Mouse (Mus musculus) C2C12 (cell line): ENCODE results near the gene B3gnt3. TPM values are rescaled to one million over a fixed set of nuclear protein-coding genes. Genes with fewer than 3 reads are reported as not detected.

Experiments used
- H3K27me3 ChIP-seq: one replicate; pipeline ENCODE4 v1.6.1; 2011; ENCODE audit not compliant: control insufficient read depth, insufficient read depth, insufficient read length
- H3K36me3 ChIP-seq: one replicate; pipeline ENCODE4 v1.6.1; 2011; ENCODE audit not compliant: control insufficient read depth, insufficient read depth
- H3K4me3 ChIP-seq: one replicate; pipeline ENCODE4 v1.5.1; 2011; ENCODE audit warnings: mild to moderate bottlenecking, control low read depth; ENCODE audit not compliant: poor library complexity, insufficient read depth, severe bottlenecking
- H3K79me2 ChIP-seq: one replicate; pipeline ENCODE4 v1.6.1; 2011; ENCODE audit not compliant: control insufficient read depth, insufficient read depth
- H3K79me3 ChIP-seq: one replicate; pipeline ENCODE4 v1.6.1; 2011; ENCODE audit warnings: low read depth, control low read depth
- H3ac ChIP-seq: one replicate; pipeline ENCODE3; 2011; ENCODE audit warnings: low read depth; ENCODE audit not compliant: control insufficient read depth, insufficient read length
- CEBPB ChIP-seq: IDR thresholded peaks from one replicate; pipeline ENCODE4 v1.6.1; 2011; ENCODE audit warnings: low read depth, mild to moderate bottlenecking, control low read depth, moderate library complexity
- CTCF ChIP-seq: IDR thresholded peaks from one replicate; pipeline ENCODE4 v1.5.1; 2011; ENCODE audit not compliant: control insufficient read depth, insufficient read depth, insufficient read length
- FOSL1 ChIP-seq: IDR thresholded peaks from one replicate; pipeline ENCODE4 v1.8.0; 2011; ENCODE audit warnings: mild to moderate bottlenecking, low read length; ENCODE audit not compliant: poor library complexity, insufficient read depth, severe bottlenecking
- MAX ChIP-seq: IDR thresholded peaks from one replicate; pipeline ENCODE4 v1.6.1; 2011; ENCODE audit warnings: mild to moderate bottlenecking, control low read depth
- MYOD1 ChIP-seq: IDR thresholded peaks from one replicate; pipeline ENCODE4 v1.6.1; 2011; ENCODE audit warnings: low read depth; ENCODE audit not compliant: control insufficient read depth, insufficient read length
- MYOG ChIP-seq: IDR thresholded peaks from one replicate; pipeline ENCODE4 v1.6.1; 2011; ENCODE audit not compliant: control insufficient read depth, insufficient read length; ENCODE audit errors: extremely low read depth
- USF1 ChIP-seq: IDR thresholded peaks from one replicate; pipeline ENCODE4 v1.6.1; 2011; ENCODE audit warnings: low read depth, mild to moderate bottlenecking, control low read depth, moderate library complexity
- polyA plus RNA-seq: library from polyadenylated mRNA; unstranded; fragments of >200 nt; fragmentation: generic; extraction: Trizol; gene quantifications from one replicate; pipeline ENCODE4 v1.2.1, GENCODE M21; 2012; ENCODE audit warnings: missing spikeins

B3gnt3 gene
- polyA plus RNA-seq, 1 experiment = 0.02 TPM

GRCm38 (mm10) chr8:71689028-71689427 lies 12.6 kb downstream of the B3gnt3 start, which contains the start of gene Insl3:
Gene Insl3 (plus strand): TSS chr8:71689214.
- TF ChIP-seq USF1 (no peak), FOSL1 (no peak), MYOD1 (no peak), CEBPB (no peak), MYOG (no peak), MAX (no peak), CTCF (no peak)
- H3K4me3 ChIP-seq = no peak within 1 kb of the TSS
- H3K27me3 ChIP-seq = peaks cover 79% of the 10 kb centered on the region

GRCm38 (mm10) chr8:71687616-71688015 lies 14.0 kb downstream of the B3gnt3 start:
- Histone ChIP-seq H3K36me3 (no peaks in the 10 kb centered on the region), H3K27me3 (peaks cover 67% of the 10 kb centered on the region), H3K79me2 (no peaks in the 10 kb centered on the region), H3K79me3 (no peaks in the 10 kb centered on the region), H3K4me3 (no peak overlapping the region), H3ac (no peak overlapping the region)
- no peak for TF ChIP-seq MYOD1
- no peak for TF ChIP-seq MAX
- TF ChIP-seq MYOG = no peak
- TF ChIP-seq CEBPB = no peak
- TF ChIP-seq FOSL1 = no peak
- TF ChIP-seq USF1 = no peak
- no peak for TF ChIP-seq CTCF

More at GRCm38 (mm10) chr8:71689028-71689427, 12.6 kb downstream of the B3gnt3 start, which contains the start of gene Insl3:
- no peaks in the 10 kb centered on the region for H3K36me3 ChIP-seq
- no peak within 1 kb of the TSS for H3ac ChIP-seq
- no peaks in the 10 kb centered on the region for H3K79me2 ChIP-seq
- H3K79me3 ChIP-seq = no peaks in the 10 kb centered on the region

- Histone ChIP-seq H3K79me2 (no peaks in the 10 kb centered on the region), H3ac (no peak overlapping the region), H3K4me3 (no peak overlapping the region), H3K36me3 (no peaks in the 10 kb centered on the region), H3K27me3 (peaks cover 63% of the 10 kb centered on the region), H3K79me3 (no peaks in the 10 kb centered on the region)
- no peak for TF ChIP-seq MYOG
- no peak for TF ChIP-seq MYOD1
- no peak for TF ChIP-seq FOSL1
- TF ChIP-seq CEBPB = no peak
- TF ChIP-seq USF1 = no peak
- no peak for TF ChIP-seq CTCF
- no peak for TF ChIP-seq MAX
These were observed 15.3 kb downstream of the B3gnt3 start for GRCm38 (mm10) chr8:71686143-71686734.

- Histone ChIP-seq H3K36me3 (no peaks in the 10 kb centered on the region), H3ac (no peak overlapping the region), H3K27me3 (peaks cover 59% of the 10 kb centered on the region), H3K79me2 (no peaks in the 10 kb centered on the region), H3K4me3 (no peak overlapping the region), H3K79me3 (no peaks in the 10 kb centered on the region)
- TF ChIP-seq MYOG (no peak), USF1 (no peak), MAX (no peak), FOSL1 (no peak)
These were observed 16.0 kb downstream of the B3gnt3 start for GRCm38 (mm10) chr8:71685573-71685972.

GRCm38 (mm10) chr8:71684701-71685100 lies 16.9 kb downstream of the B3gnt3 start:
- Histone ChIP-seq H3ac (no peak overlapping the region), H3K27me3 (peaks cover 51% of the 10 kb centered on the region), H3K36me3 (no peaks in the 10 kb centered on the region), H3K79me2 (no peaks in the 10 kb centered on the region), H3K4me3 (no peak overlapping the region), H3K79me3 (no peaks in the 10 kb centered on the region)
- no peak for TF ChIP-seq MYOD1
- TF ChIP-seq MAX = no peak
- no peak for TF ChIP-seq CEBPB
- TF ChIP-seq FOSL1 = no peak
- TF ChIP-seq CTCF = no peak
- no peak for TF ChIP-seq USF1
- no peak for TF ChIP-seq MYOG

GRCm38 (mm10) chr8:71682832-71683231 lies 18.8 kb downstream of the B3gnt3 start:
- no peaks in the 10 kb centered on the region for H3K79me2 ChIP-seq
- TF ChIP-seq MYOG = no peak
- TF ChIP-seq MYOD1 = no peak
- TF ChIP-seq CEBPB = no peak
- peaks cover 32% of the 10 kb centered on the region for H3K27me3 ChIP-seq
- H3ac ChIP-seq = no peak overlapping the region
- no peak overlapping the region for H3K4me3 ChIP-seq
- no peaks in the 10 kb centered on the region for H3K36me3 ChIP-seq
- H3K79me3 ChIP-seq = no peaks in the 10 kb centered on the region
